Mouse (Mus musculus): Measurements from ENCODE around the gene Cd248. TPM values are rescaled to one million over a fixed set of nuclear protein-coding genes. Genes with fewer than 3 reads are reported as not detected.

Gene Cd248
- polyA plus RNA-seq, 1 experiment from 2014 or later = 74.1 TPM

Other genes with a start within 250 kb of the Cd248 start
- gene Ccs, start 228.7 kb upstream of the Cd248 start, polyA plus RNA-seq (2015; fragmentation: Nextera tagmentation; extraction: Ambion mirVana) = 59.3 and 64.5 TPM in 2 replicates
- gene Ccdc87, start 228.7 kb upstream of the Cd248 start, polyA plus RNA-seq (2015; fragmentation: Nextera tagmentation; extraction: Ambion mirVana) = not detected in 2 replicates
- 48.2 and 58.1 TPM in 2 replicates for gene Ctsf, start 212.9 kb upstream of the Cd248 start, polyA plus RNA-seq (2015; fragmentation: Nextera tagmentation; extraction: Ambion mirVana)
- gene Actn3, start 190.2 kb upstream of the Cd248 start, polyA plus RNA-seq (2015; fragmentation: Nextera tagmentation; extraction: Ambion mirVana) = 10.6 and 12.0 TPM in 2 replicates
- 10.8 and 12.0 TPM in 2 replicates for gene Zdhhc24, start 189.4 kb upstream of the Cd248 start, polyA plus RNA-seq (2015; fragmentation: Nextera tagmentation; extraction: Ambion mirVana)
- 5.2 and 6.7 TPM in 2 replicates for gene Bbs1, start 161.4 kb upstream of the Cd248 start, polyA plus RNA-seq (2015; fragmentation: Nextera tagmentation; extraction: Ambion mirVana)
- 96.4 and 108 TPM in 2 replicates for gene Dpp3, start 139.8 kb upstream of the Cd248 start, polyA plus RNA-seq (2015; fragmentation: Nextera tagmentation; extraction: Ambion mirVana)
- gene Peli3, start 125.0 kb upstream of the Cd248 start, polyA plus RNA-seq (2015; fragmentation: Nextera tagmentation; extraction: Ambion mirVana) = 2.9 and 3.0 TPM in 2 replicates
- gene Mrpl11, start 105.9 kb upstream of the Cd248 start, polyA plus RNA-seq (2015; fragmentation: Nextera tagmentation; extraction: Ambion mirVana) = 108 and 125 TPM in 2 replicates
- gene Npas4, start 77.8 kb upstream of the Cd248 start, polyA plus RNA-seq (2015; fragmentation: Nextera tagmentation; extraction: Ambion mirVana) = 0.18 TPM in 1 of 2 replicates, not detected in the other
- gene Slc29a2, start 44.2 kb upstream of the Cd248 start, polyA plus RNA-seq (2015; fragmentation: Nextera tagmentation; extraction: Ambion mirVana) = 6.0 and 7.0 TPM in 2 replicates
- gene B4gat1, start 29.3 kb upstream of the Cd248 start, polyA plus RNA-seq (2015; fragmentation: Nextera tagmentation; extraction: Ambion mirVana) = 51.0 and 51.7 TPM in 2 replicates
- gene AC124502.3, start 29.2 kb upstream of the Cd248 start, polyA plus RNA-seq (2015; fragmentation: Nextera tagmentation; extraction: Ambion mirVana) = 2.1 and 2.3 TPM in 2 replicates
- 44.0 and 51.6 TPM in 2 replicates for gene Brms1, start 26.7 kb upstream of the Cd248 start, polyA plus RNA-seq (2015; fragmentation: Nextera tagmentation; extraction: Ambion mirVana)
- 3.0 and 4.2 TPM in 2 replicates for gene Rin1, start 17.6 kb upstream of the Cd248 start, polyA plus RNA-seq (2015; fragmentation: Nextera tagmentation; extraction: Ambion mirVana)
- 1.3 and 1.8 TPM in 2 replicates for gene Tmem151a, start 17.5 kb downstream of the Cd248 start, polyA plus RNA-seq (2015; fragmentation: Nextera tagmentation; extraction: Ambion mirVana)
- gene Yif1a, start 20.5 kb downstream of the Cd248 start, polyA plus RNA-seq (2015; fragmentation: Nextera tagmentation; extraction: Ambion mirVana) = 99.8 and 101 TPM in 2 replicates
- 13.3 and 15.1 TPM in 2 replicates for gene Cnih2, start 30.4 kb downstream of the Cd248 start, polyA plus RNA-seq (2015; fragmentation: Nextera tagmentation; extraction: Ambion mirVana)
- 268 and 290 TPM in 2 replicates for gene Rab1b, start 39.0 kb downstream of the Cd248 start, polyA plus RNA-seq (2015; fragmentation: Nextera tagmentation; extraction: Ambion mirVana)
- gene Klc2, start 50.5 kb downstream of the Cd248 start, polyA plus RNA-seq (2015; fragmentation: Nextera tagmentation; extraction: Ambion mirVana) = 27.5 and 27.8 TPM in 2 replicates
- gene Pacs1, start 205.0 kb downstream of the Cd248 start, polyA plus RNA-seq (2015; fragmentation: Nextera tagmentation; extraction: Ambion mirVana) = 23.2 and 25.0 TPM in 2 replicates
- gene Sf3b2, start 227.4 kb downstream of the Cd248 start, polyA plus RNA-seq (2015; fragmentation: Nextera tagmentation; extraction: Ambion mirVana) = 351 and 362 TPM in 2 replicates
- gene Gal3st3, start 230.3 kb downstream of the Cd248 start, polyA plus RNA-seq (2015; fragmentation: Nextera tagmentation; extraction: Ambion mirVana) = 3.8 and 3.9 TPM in 2 replicates

All from kidney, embryonic 15.5 days (tissue).